Mouse (Mus musculus) inflammation-experienced regulatory T-cells (primary cell): ENCODE results near the gene Ankrd11. TPM values are rescaled to one million over a fixed set of nuclear protein-coding genes. Genes with fewer than 3 reads are reported as not detected.

Experiments
- polyA plus RNA-seq, 2 experiments: library from polyadenylated mRNA; unstranded; fragments of 100-300 nt; shearing (Covaris generic); gene quantifications; one replicate each; pipeline ENCODE4 v1.2.1; 2017

Ankrd11 gene
- 100 to 1,000 TPM; 238 to 239 TPM for polyA plus RNA-seq

GRCm38 (mm10) chr8:123042158-123042973 lies at the start of gene Ankrd11:
TSS of gene Ankrd11 (minus strand) at chr8:123042277.

GRCm38 (mm10) chr8:123062721-123063120 lies 20.6 kb upstream of the Ankrd11 start, which contains the start of gene Spg7:
TSS of gene Spg7 (plus strand) at chr8:123062942.

GRCm38 (mm10) chr8:122847829-122848561 lies 194.1 kb downstream of the Ankrd11 start, which contains the start of gene Cdh15:
TSS of gene Cdh15 (plus strand) at chr8:122847966.

Other genes starting within 250 kb of the Ankrd11 start
- gene Cdh15, start 194.3 kb downstream of the Ankrd11 start, polyA plus RNA-seq: not detected
- 10 to 100 TPM; 68.7 to 93.1 TPM for gene Spg7, start 20.7 kb upstream of the Ankrd11 start, polyA plus RNA-seq
- gene Rpl13, start 60.1 kb upstream of the Ankrd11 start, polyA plus RNA-seq: 100 to 1,000 TPM; 658 to 852 TPM
- gene Cpne7, start 75.1 kb upstream of the Ankrd11 start, polyA plus RNA-seq: 10 to 100 TPM in 1 of 2 experiments, 1 to 10 TPM in 1; 4.6 to 23.6 TPM
- 1 to 10 TPM in 1 of 2 experiments, under 1 TPM in 1; 0.19 to 3.3 TPM for gene Sult5a1, start 116.0 kb upstream of the Ankrd11 start, polyA plus RNA-seq
- 1 to 10 TPM in 1 of 2 experiments, under 1 TPM in 1; 0.20 to 1.2 TPM for gene Dpep1, start 144.0 kb upstream of the Ankrd11 start, polyA plus RNA-seq
- gene Chmp1a, start 170.5 kb upstream of the Ankrd11 start, polyA plus RNA-seq: 100 to 1,000 TPM; 175 to 188 TPM
- 1 to 10 TPM in 1 of 2 experiments, not detected in 1; 2.7 TPM for gene Spata33, start 170.6 kb upstream of the Ankrd11 start, polyA plus RNA-seq
- gene Cdk10, start 182.6 kb upstream of the Ankrd11 start, polyA plus RNA-seq: 10 to 100 TPM; 20.7 to 36.0 TPM
- 10 to 100 TPM; 11.6 to 15.1 TPM for gene Spata2l, start 194.0 kb upstream of the Ankrd11 start, polyA plus RNA-seq
- gene Zfp276, start 211.9 kb upstream of the Ankrd11 start, polyA plus RNA-seq: 10 to 100 TPM; 36.0 to 52.2 TPM
- 10 to 100 TPM; 26.5 to 35.1 TPM for gene Vps9d1, start 212.1 kb upstream of the Ankrd11 start, polyA plus RNA-seq